Mouse (Mus musculus) olfactory bulb, adult 2 months (tissue): Measurements from ENCODE around the gene Scube1.

Experiments used
- CTCF ChIP-seq: fragments of 200-500 bp; IDR thresholded peaks from 2 replicates; pipeline ENCODE4 v1.5.1; 2012; ENCODE audit warnings: low read depth, mild to moderate bottlenecking, low read length, moderate library complexity; ENCODE audit not compliant: insufficient read depth
- POLR2A ChIP-seq: fragments of 200-500 bp; IDR thresholded peaks from 2 replicates; pipeline ENCODE4 v1.6.1; 2012; ENCODE audit warnings: mild to moderate bottlenecking, low read depth, low read length, moderate library complexity; ENCODE audit not compliant: insufficient read depth

DNA sequence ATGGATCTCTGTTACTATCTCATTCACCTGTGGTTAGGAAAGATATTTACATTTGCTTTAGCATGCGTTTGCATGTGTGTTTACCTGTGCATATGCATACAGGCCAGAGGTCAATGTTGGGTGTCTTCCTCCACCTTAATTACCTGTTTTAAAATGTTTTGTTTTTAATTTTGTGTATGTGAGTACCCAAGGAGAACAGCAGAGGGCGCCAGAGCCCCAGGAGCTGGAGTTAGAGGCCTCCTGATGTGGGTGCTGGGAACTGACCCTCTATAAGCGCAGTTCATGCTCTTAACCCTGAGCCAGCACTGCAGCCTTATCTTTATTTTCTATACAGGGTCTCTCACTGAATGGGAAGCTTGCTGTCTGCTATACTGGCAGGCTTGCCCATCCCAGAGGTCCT lies 95.1 kb downstream of the Scube1 start:
- TF ChIP-seq POLR2A (no peak), CTCF (no peak)
